Mouse (Mus musculus): Measurements from ENCODE around the gene Itsn1. TPM values are rescaled to one million over a fixed set of nuclear protein-coding genes. Genes with fewer than 3 reads are reported as not detected.

The Itsn1 gene
- total RNA-seq, 2 experiments from 2014 or later, result 45.6 to 52.0 TPM

- peak; percentile 99 for DNase-seq
- intact Hi-C loops (cut with DNase I; ENCODE audit: low total_unique reads), result no loop called here
Observed at GRCm38 (mm10) chr16:91728123-91729065, 687 bp upstream of the Itsn1 start, which contains the start of gene Cryzl1. TSS of gene Cryzl1 (minus strand) at chr16:91728975.

- peak; percentile 54 for DNase-seq
- intact Hi-C loops (cut with DNase I; ENCODE audit: low total_unique reads), result loop anchor here (10.0 kb wide), 1 partner anchor 75 kb away; no protein-coding TSS in a partner anchor
Observed at GRCm38 (mm10) chr16:91729821-91730441, 850 bp downstream of the Itsn1 start.

DNA sequence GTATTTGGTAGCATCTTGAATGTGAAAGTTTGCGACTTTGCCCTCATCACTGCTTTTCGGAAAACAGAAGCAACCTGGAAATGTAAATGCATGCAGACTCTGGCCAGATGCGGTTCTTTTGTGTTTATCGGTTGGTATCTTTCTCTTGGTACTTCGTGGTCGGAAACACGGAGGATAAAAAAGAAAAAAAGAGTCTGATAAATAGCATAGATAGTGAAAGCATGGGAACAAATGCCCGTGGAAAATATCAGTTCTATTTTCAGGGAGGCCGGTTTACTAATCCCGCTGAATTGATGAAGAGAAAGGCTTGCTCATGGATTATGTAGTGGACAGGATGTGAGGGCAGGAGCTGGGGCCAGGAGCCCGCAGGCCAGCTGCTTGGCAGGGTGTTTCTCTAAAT, 1.4 kb downstream of the Itsn1 start:
- DNase-seq, result peak; percentile 23
- intact Hi-C loops (cut with DNase I; ENCODE audit: low total_unique reads), result loop anchor here (10.0 kb wide), 1 partner anchor 74 kb away; no protein-coding TSS in a partner anchor

- DNase-seq, result no peak
- intact Hi-C loops (cut with DNase I; ENCODE audit: low total_unique reads), result loop anchor here (10.0 kb wide), 1 partner anchor 72 kb away; no protein-coding TSS in a partner anchor
Observed at GRCm38 (mm10) chr16:91732816-91733215, 3.7 kb downstream of the Itsn1 start.

- DNase-seq, result peak; percentile 36
- intact Hi-C loops (cut with DNase I; ENCODE audit: low total_unique reads), result loop anchor here (10.0 kb wide), 1 partner anchor 70 kb away; no protein-coding TSS in a partner anchor
Observed at GRCm38 (mm10) chr16:91734771-91735170, 5.7 kb downstream of the Itsn1 start.

DNA sequence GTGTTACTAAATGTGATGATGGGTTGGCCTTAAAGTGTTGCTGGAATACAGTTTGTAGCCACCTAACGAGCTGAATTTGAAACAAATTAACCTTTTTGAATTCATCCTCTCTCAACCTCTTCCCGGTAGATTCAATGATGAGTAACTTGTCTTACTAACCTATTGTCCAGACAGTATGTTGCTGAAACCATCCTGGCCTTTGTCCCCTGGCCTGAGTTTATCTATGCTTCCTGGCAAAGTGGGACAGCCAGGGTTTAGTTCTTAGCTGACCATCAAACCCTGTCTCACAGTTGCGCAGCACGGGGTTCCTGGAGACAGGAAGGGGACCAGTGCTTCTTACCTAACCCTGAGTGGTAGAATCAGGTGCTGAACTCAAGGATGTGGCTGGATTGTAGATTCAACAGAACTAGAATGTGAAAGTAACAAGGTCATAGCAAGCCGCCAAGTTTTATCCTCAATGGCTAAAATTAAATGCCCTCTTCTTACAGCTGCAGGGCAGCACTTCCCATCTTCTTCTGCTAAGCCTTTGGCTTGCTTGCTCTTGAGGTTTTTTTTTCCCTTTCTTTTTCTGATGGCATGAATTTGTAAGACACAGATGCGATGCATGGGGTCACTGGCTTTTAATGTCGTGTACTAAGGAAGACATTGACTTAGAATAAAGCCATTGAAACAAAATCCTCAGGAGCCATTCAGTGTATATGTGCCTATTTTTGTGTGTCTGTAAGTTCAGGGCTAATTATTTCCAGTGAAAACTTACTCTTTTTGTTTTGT, 7.2 kb downstream of the Itsn1 start:
- intact Hi-C loops (cut with DNase I; ENCODE audit: low total_unique reads), result loop anchor here (10.0 kb wide), 1 partner anchor 69 kb away; no protein-coding TSS in a partner anchor
- DNase-seq, result no peak

- intact Hi-C loops (cut with DNase I; ENCODE audit: low total_unique reads), result loop anchor here (10.0 kb wide), 1 partner anchor 66 kb away; no protein-coding TSS in a partner anchor
Observed at GRCm38 (mm10) chr16:91738505-91738904, 9.4 kb downstream of the Itsn1 start.

DNA sequence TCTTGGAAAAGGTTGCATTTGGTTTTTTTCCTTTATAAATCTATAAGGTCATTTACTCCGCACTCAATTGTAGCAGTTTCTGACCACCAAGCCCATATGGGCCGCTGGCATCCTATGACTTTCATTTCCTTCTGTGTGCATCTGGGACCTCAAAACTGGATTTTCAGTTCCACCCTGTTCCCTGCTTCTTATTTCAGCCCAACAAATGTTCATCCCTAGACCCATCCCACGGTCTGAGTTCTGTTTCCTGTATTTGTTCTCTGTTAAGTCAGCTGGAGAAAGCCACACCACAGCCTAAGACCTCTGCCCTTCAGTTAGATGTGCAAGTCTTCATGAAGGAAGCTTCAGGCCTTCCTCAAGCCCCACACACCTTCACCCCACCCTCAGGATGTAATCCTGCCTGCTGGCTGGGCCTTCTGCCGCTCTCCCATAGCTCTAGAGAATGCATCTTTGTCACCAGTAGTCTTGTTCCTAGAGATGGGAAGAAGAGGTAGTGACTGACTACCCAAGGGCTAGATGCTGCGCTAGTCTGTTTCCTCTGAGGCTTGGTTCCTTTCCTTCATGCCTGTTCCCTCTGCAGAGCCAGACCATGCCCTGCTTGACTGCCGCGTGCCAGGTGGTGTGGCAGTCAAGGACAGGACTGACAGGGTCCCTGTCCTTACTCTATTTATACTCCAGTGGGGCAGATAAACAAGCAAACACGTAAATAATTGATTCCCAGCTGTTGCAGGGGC, 11.3 kb downstream of the Itsn1 start:
- no peak for DNase-seq
- intact Hi-C loops (cut with DNase I; ENCODE audit: low total_unique reads), result no loop called here

More at GRCm38 (mm10) chr16:91738505-91738904, 9.4 kb downstream of the Itsn1 start:
- no peak for DNase-seq

DNA sequence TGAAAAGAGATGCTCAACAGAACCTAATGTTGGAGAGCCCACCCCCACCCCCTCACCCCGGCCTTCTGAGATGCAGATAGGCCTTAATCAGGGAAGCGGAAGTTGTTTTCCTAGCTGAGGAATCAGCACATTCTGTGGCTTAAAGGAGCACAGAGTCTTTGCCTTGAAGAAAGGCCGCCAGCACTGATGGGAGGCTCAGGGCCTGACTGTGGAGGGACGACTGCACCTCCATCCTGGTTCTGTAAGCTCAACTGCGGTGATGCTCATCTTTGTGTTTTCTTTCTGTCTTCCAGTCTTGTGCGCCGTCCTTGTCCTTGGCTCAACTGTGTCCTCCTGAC, 11.8 kb downstream of the Itsn1 start:
- intact Hi-C loops (cut with DNase I; ENCODE audit: low total_unique reads), result no loop called here
- DNase-seq, result no peak

- DNase-seq, result no peak
- intact Hi-C loops (cut with DNase I; ENCODE audit: low total_unique reads), result no loop called here
Observed at GRCm38 (mm10) chr16:91743055-91743454, 14.0 kb downstream of the Itsn1 start.

DNA sequence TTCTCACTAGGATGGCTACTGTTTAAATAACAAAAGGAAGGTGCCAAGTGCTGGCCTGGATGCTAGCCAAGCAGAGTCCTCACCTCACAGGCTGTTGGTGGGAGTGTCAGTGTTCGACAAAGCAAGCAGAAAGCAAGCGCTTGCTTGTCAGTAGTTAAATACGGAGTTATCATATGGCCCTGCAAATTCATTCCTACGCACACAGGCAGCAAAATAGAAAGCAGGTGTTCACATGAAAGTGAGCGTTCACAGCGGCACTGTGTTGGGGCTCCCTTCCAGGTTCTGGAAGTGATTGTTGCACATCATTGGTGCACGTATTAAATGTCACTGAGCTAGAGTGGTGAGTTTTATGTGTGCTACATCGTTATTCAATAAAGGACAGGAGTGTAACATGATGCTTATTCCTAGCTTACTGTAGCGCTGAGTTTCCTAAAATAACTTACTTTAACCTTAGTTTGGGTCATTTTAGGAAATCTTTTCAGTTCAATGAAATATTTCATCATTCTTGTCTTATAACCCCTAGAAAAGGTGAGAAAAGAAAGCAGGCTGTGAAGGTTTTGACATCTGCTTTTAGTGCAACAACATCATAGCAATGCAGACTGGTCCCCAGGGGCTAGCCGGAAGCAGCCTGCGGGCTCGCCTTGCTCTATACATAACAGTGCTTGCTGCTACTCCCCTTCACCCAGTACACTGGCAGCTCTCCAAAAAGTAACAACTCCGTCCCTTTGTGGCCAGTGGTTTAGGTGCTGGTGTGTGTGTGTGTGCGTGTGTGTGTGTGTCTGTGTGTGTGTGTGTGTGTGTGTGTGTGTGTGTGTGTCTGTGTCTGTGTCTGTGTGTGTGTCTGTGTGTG, 17.2 kb downstream of the Itsn1 start:
- intact Hi-C loops (cut with DNase I; ENCODE audit: low total_unique reads), result no loop called here
- DNase-seq, result no peak

GRCm38 (mm10) chr16:91747567-91747966, 18.5 kb downstream of the Itsn1 start:
- intact Hi-C loops (cut with DNase I; ENCODE audit: low total_unique reads), result no loop called here
- DNase-seq, result no peak

- intact Hi-C loops (cut with DNase I; ENCODE audit: low total_unique reads), result no loop called here
- no peak for DNase-seq
Observed at GRCm38 (mm10) chr16:91751644-91752385, 22.7 kb downstream of the Itsn1 start.

DNA sequence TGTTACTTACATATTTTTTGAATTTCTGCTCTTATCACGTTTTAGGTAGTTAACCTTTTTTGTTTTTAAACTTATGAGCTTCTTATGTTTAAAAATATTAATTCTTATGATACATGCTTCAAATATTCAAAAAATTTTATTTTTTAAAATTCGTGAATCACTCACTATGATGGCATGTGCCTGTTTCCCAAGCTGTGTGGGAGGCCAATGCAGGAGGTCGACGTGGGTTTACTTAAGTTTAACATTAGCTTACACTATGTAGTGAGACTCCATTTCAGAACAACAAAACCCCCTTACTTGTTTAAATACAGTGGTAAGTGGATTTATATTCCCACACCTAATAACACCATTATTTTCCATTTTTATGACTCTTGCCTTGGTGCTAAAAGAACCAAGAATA, 24.5 kb downstream of the Itsn1 start:
- intact Hi-C loops (cut with DNase I; ENCODE audit: low total_unique reads), result no loop called here
- DNase-seq, result no peak

GRCm38 (mm10) chr16:91754957-91755356, 25.9 kb downstream of the Itsn1 start:
- no peak for DNase-seq
- intact Hi-C loops (cut with DNase I; ENCODE audit: low total_unique reads), result no loop called here

GRCm38 (mm10) chr16:91761202-91761601, 32.1 kb downstream of the Itsn1 start:
- intact Hi-C loops (cut with DNase I; ENCODE audit: low total_unique reads), result no loop called here
- DNase-seq, result no peak

GRCm38 (mm10) chr16:91761761-91762160, 32.7 kb downstream of the Itsn1 start:
- DNase-seq, result no peak
- intact Hi-C loops (cut with DNase I; ENCODE audit: low total_unique reads), result no loop called here

Data from gastrocnemius, postnatal 14 days (tissue).